In the genomic region with DNA sequence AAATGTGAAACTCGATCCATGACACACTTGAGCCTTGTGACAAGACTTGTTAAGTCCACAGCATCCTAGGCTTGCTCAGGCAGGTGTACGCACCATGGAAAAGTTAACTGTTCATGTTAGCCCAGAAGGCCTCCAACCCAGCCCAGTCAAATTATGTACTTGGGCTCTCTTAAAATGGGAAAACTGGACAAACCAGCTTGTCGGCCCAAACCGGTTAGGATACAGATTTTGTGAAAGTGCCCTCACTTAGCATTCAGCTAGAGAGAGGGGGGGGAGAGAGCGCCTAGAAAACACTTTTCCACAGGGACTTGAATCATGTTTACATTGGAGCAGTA, we compare ENCODE assay signal across 8 mouse cellular contexts. TPM values are rescaled to one million over a fixed set of nuclear protein-coding genes. Genes with fewer than 3 reads are reported as not detected.
A peak's percentile ranks its signal among the peaks of the same experiment; 100 is the strongest.
DNase-seq lines count a peak whose midpoint lies in the region; ATAC-seq lines count a peak whose summit lies in the region.

No protein-coding gene starts in this region.

- H3K9me3 ChIP-seq in intestine, embryonic 14.5 days (ENCODE audit: control insufficient read depth, low read length), result no peaks in the 10 kb centered on the region; the same call in 1 of the 2 replicates
- no peaks in the 10 kb centered on the region for H3K9me3 ChIP-seq in liver, embryonic 16.5 days (replicated peaks; ENCODE audit: control insufficient read depth, low read length)
- no peaks in the 10 kb centered on the region for H3K9me3 ChIP-seq in stomach, embryonic 15.5 days

- 48% methylated on average over 5 of the region's 5 CpGs for WGBS in intestine, embryonic 14.5 days
- 35% methylated on average over 5 of the region's 5 CpGs for whole genome bisulfite sequencing in liver, embryonic 16.5 days (ENCODE audit: insufficient replicate concordance)
- 43% methylated on average over 5 of the region's 5 CpGs for WGBS in stomach, embryonic 15.5 days

- no peaks in the 10 kb centered on the region for H3K27me3 ChIP-seq in intestine, embryonic 14.5 days (replicated peaks; ENCODE audit: control insufficient read depth, insufficient read depth, low read length)
- H3K27me3 ChIP-seq in liver, embryonic 16.5 days (ENCODE audit: control insufficient read depth, insufficient read depth, low read depth, low read length), result no peaks in the 10 kb centered on the region
- H3K27me3 ChIP-seq in stomach, embryonic 15.5 days (replicated peaks), result no peaks in the 10 kb centered on the region

- no peaks in the 10 kb centered on the region for H3K36me3 ChIP-seq in intestine, embryonic 14.5 days (ENCODE audit: control insufficient read depth, insufficient read depth, low read length)
- no peaks in the 10 kb centered on the region; the same call in 1 of the 2 replicates for H3K36me3 ChIP-seq in liver, embryonic 16.5 days (ENCODE audit: control insufficient read depth, insufficient read depth)
- 0 out of 2 replicates have a peak, but pooled peaks cover 3% of the 10 kb centered on the region for H3K36me3 ChIP-seq in stomach, embryonic 15.5 days

- peak overlapping the region; percentile 93 for H3K4me3 ChIP-seq in intestine, embryonic 14.5 days (ENCODE audit: low read depth, low read length)
- H3K4me3 ChIP-seq in liver, embryonic 16.5 days (ENCODE audit: low read depth, low read length), result peak overlapping the region; percentile 94
- peak overlapping the region; percentile 95 for H3K4me3 ChIP-seq in stomach, embryonic 15.5 days (replicated peaks)

- DNase-seq in urinary bladder, postnatal 14 days (ENCODE audit: low spot score), result peak; percentile 85
- DNase-seq in urinary bladder, adult 2 months (ENCODE audit: low spot score), result no peak
- DNase-seq in intestine, embryonic 14.5 days (ENCODE audit: low spot score), result peak; percentile 70
- no peak for DNase-seq in right cerebral cortex, postnatal 36 days (ENCODE audit: low spot score in 2 of 2)
- no peak for DNase-seq in layer of hippocampus, postnatal 10 days (ENCODE audit: low spot score in 2 of 2)
- no peak for DNase-seq in right cerebral cortex, postnatal 14 days

- no peak overlapping the region; the same call in 1 of the 2 replicates for H3K9ac ChIP-seq in intestine, embryonic 14.5 days (ENCODE audit: low read length)
- peak overlapping the region; percentile 98 for H3K9ac ChIP-seq in liver, embryonic 16.5 days (ENCODE audit: low read depth, low read length)
- no peak overlapping the region for H3K9ac ChIP-seq in stomach, embryonic 15.5 days

- H3K27ac ChIP-seq in intestine, embryonic 14.5 days (ENCODE audit: low read depth), result peak overlapping the region; percentile 64; the same call in 1 of the 2 replicates
- H3K27ac ChIP-seq in liver, embryonic 16.5 days (ENCODE audit: low read length), result peak overlapping the region; percentile 96
- peak overlapping the region; percentile 83 for H3K27ac ChIP-seq in stomach, embryonic 15.5 days

- peak overlapping the region; percentile 88 for H3K4me2 ChIP-seq in intestine, embryonic 14.5 days (ENCODE audit: low read length)
- H3K4me2 ChIP-seq in liver, embryonic 16.5 days (ENCODE audit: low read depth, low read length), result peak overlapping the region; percentile 95
- peak overlapping the region; percentile 88 for H3K4me2 ChIP-seq in stomach, embryonic 15.5 days

- no peak for ATAC-seq in intestine, embryonic 14.5 days (replicated peaks; ENCODE audit: low FRiP score, low TSS enrichment, low read depth)
- ATAC-seq in liver, embryonic 16.5 days (ENCODE audit: low read depth), result no peak
- ATAC-seq in stomach, embryonic 15.5 days (ENCODE audit: insufficient read depth, low FRiP score, low read depth), result no peak; the same call in 1 of the 2 replicates

- H3K4me1 ChIP-seq in intestine, embryonic 14.5 days (replicated peaks; ENCODE audit: control insufficient read depth, insufficient read depth, low read length), result peaks cover 15% of the 10 kb centered on the region; the same call in 1 of the 2 replicates
- H3K4me1 ChIP-seq in liver, embryonic 16.5 days (ENCODE audit: control insufficient read depth, low read depth, low read length), result peaks cover 59% of the 10 kb centered on the region
- H3K4me1 ChIP-seq in stomach, embryonic 15.5 days, result peaks cover 3% of the 10 kb centered on the region

RNA-seq across cellular contexts. Expression of gene Ssx2ip, which starts 1.5 kb away (rescaled TPM):
- 10.9 and 13.8 TPM in 2 replicates for polyA plus RNA-seq in urinary bladder, adult 2 months (2012; rRNA removed)
- polyA plus RNA-seq in intestine, embryonic 14.5 days (2014; fragmentation: Nextera tagmentation; extraction: Ambion mirVana), result 36.3 and 38.1 TPM in 2 replicates
- 60.7 and 67.5 TPM in 2 replicates for polyA plus RNA-seq in liver, embryonic 16.5 days (2015; fragmentation: Nextera tagmentation; extraction: Ambion mirVana)
- 31.2 and 35.9 TPM in 2 replicates for polyA plus RNA-seq in stomach, embryonic 15.5 days (2015; fragmentation: Nextera tagmentation; extraction: Ambion mirVana)
- 100 to 1,000 TPM; 191 to 199 TPM for total RNA-seq in layer of hippocampus, postnatal 10 days (2021)

RNA-seq across cellular contexts. Expression of gene Ctbs, which starts 43.6 kb away (rescaled TPM):
- polyA plus RNA-seq in urinary bladder, adult 2 months (2012; rRNA removed), result 6.2 and 6.7 TPM in 2 replicates
- polyA plus RNA-seq in intestine, embryonic 14.5 days (2014; fragmentation: Nextera tagmentation; extraction: Ambion mirVana), result 12.1 and 12.8 TPM in 2 replicates
- 6.2 and 7.2 TPM in 2 replicates for polyA plus RNA-seq in liver, embryonic 16.5 days (2015; fragmentation: Nextera tagmentation; extraction: Ambion mirVana)
- 10.9 and 11.3 TPM in 2 replicates for polyA plus RNA-seq in stomach, embryonic 15.5 days (2015; fragmentation: Nextera tagmentation; extraction: Ambion mirVana)
- 1 to 10 TPM; 6.7 to 8.2 TPM for total RNA-seq in layer of hippocampus, postnatal 10 days (2021)

Comparison
In these comparisons a context has a peak if more than half of its experiments do, and no peak if none do; other contexts are left out.
1. DNase-seq: peak in urinary bladder, postnatal 14 days (single experiment) and intestine, embryonic 14.5 days (single experiment); none in urinary bladder, adult 2 months (single experiment), right cerebral cortex, postnatal 36 days (0 of 2), layer of hippocampus, postnatal 10 days (0 of 2) and right cerebral cortex, postnatal 14 days (single experiment).
2. Peak in every context shown above with its lines, with median percentiles within 50 percentile points of each other: H3K27ac ChIP-seq, H3K4me2 ChIP-seq and H3K4me3 ChIP-seq.